Mouse (Mus musculus): ENCODE results near the gene Nr5a2.
"Not testable (repeated sequence)": the region's sequence is repeated elsewhere in the genome, so short reads cannot be mapped to it uniquely, and the experiment has no call there.

Nr5a2 gene

GRCm38 (mm10) chr1:136830992-136831391 lies 129.3 kb downstream of the Nr5a2 start:
- CTCF ChIA-PET, result interaction anchor here in 1 of 4 experiments (0.8 kb wide), 1 partner anchor 714 kb away, joined by 3 read pairs; no protein-coding TSS in a partner anchor
- POLR2A ChIA-PET, result no interaction called here

- ChIA-PET POLR2A (no interaction called here), CTCF (interaction anchor here in 1 of 4 experiments (0.8 to 1.0 kb wide), 2 partner anchors 56 to 713 kb away, joined by 3 read pairs; no protein-coding TSS in a partner anchor)
Measured at GRCm38 (mm10) chr1:136829931-136830330, 130.3 kb downstream of the Nr5a2 start.

- CTCF ChIA-PET, result interaction anchor here in 1 of 4 experiments (0.9 kb wide), 1 partner anchor 50 kb away, joined by 3 read pairs; no protein-coding TSS in a partner anchor
Measured at GRCm38 (mm10) chr1:136823897-136824296, 136.4 kb downstream of the Nr5a2 start.

GRCm38 (mm10) chr1:136800625-136801024 lies 159.6 kb downstream of the Nr5a2 start:
- CTCF ChIA-PET, result interaction anchor here in 3 of 4 experiments (0.6 to 1.2 kb wide), 4 partner anchors 10 to 275 kb away, joined by 3 to 10 read pairs (median 4); no protein-coding TSS in a partner anchor
- POLR2A ChIA-PET, result interaction anchor here in 2 of 4 experiments (0.6 to 2.1 kb wide), 6 partner anchors 12 to 322 kb away, joined by 3 to 12 read pairs (median 4); no protein-coding TSS in a partner anchor

More at GRCm38 (mm10) chr1:136823897-136824296, 136.4 kb downstream of the Nr5a2 start:
- POLR2A ChIA-PET, result interaction anchor here in 1 of 4 experiments (0.6 kb wide), 1 partner anchor 171 kb away, joined by 3 read pairs; no protein-coding TSS in a partner anchor

- ChIA-PET CTCF (no interaction called here), POLR2A (no interaction called here)
Measured at GRCm38 (mm10) chr1:136796361-136797090, 163.7 kb downstream of the Nr5a2 start.

GRCm38 (mm10) chr1:136792957-136793883 lies 167.0 kb downstream of the Nr5a2 start:
- CTCF ChIA-PET, result interaction anchor here in 1 of 4 experiments (0.7 to 0.8 kb wide), 2 partner anchors 11 to 315 kb away, joined by 3 read pairs; no protein-coding TSS in a partner anchor
- POLR2A ChIA-PET, result not testable (repeated sequence)
